Mouse (Mus musculus): ENCODE measurements around the gene Tubb4a. TPM values are rescaled to one million over a fixed set of nuclear protein-coding genes. Genes with fewer than 3 reads are reported as not detected.
"Not testable (repeated sequence)": the region's sequence is repeated elsewhere in the genome, so short reads cannot be mapped to it uniquely, and the experiment has no call there.

Tubb4a gene
- 100 to 1,000 TPM; 543 to 577 TPM for total RNA-seq (2021)
- long read RNA-seq, experiment 1, transcript Tubb4a-201 (4 exons, 2,228 nt), result major isoform, 672 of 763 reads
- long read RNA-seq, experiment 1, partial matches to known transcripts, result 83 of 763 reads
- long read RNA-seq, experiment 1, other reads (novel, unspliced or antisense), result 8 of 763 reads
- long read RNA-seq, experiment 2, transcript Tubb4a-201 (4 exons, 2,228 nt), result major isoform, 389 of 448 reads
- long read RNA-seq, experiment 2, partial matches to known transcripts, result 11 of 448 reads
- long read RNA-seq, experiment 2, other reads (novel, unspliced or antisense), result 48 of 448 reads

DNA sequence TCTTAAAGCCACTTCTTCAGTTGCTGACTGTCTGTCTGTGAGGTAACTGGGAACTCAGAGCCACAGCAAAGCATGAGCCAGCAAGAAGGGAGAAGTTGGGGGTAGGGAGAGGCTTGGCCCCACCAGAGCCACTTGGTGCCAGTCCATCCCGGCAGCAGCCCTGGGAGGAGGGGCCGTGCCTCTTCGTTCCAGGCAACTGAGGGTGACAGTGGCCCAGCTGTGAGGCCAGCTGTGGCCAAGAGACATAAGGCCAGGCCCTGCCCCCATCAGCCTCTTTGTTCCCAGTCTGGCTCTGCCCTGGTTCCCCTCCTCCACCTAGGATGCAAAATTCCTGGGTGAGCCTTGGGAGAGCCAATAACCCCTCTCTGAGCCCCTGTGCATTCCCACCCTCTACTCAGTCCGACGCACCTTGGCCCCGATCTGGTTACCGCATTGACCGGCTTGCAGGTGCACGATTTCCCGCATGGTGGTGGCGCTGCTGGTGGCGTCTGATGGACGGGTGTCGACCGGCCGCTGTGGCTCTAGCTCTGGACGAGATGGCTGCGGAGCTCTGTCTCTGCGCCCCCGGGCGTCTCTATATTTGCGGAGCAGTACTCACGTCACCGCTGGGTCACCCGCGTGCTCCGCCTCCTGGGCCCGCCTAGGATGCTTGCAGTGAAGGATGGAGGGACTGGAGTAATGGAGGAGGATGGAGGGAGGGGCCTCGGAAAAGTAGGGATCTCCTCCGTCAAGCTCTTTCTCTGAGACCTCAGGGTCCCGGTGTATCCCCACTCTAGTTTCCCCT is at the start of gene Tubb4a:
Gene Tubb4a (minus strand): TSS at position 734 of the 784 bp plus-strand sequence.
- peak; percentile 89 to 90 for DNase-seq (ENCODE audit: low spot score in 2 of 2)

DNA sequence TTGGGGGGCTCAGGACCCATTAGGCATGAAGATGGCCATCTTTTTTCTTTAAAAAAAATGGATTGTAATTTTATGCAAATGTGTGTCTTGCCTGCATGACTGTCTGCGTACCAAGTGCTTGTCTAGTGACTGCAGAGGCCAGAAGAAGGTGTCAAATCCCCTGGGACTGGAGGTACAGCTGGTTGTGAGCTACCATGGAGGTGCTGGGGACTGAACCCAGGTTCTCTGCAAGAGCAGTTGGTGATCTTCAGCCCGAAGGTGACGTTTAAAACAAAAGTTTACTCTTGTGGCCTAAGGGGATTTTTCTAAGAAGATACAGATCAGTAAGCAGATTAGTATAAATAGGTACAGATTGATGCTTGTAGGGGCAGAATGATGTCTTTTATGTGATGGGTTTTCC is 48.1 kb upstream of the Tubb4a start:
- no peak for DNase-seq (ENCODE audit: low spot score in 2 of 2)

- no peak for DNase-seq (ENCODE audit: low spot score in 2 of 2)
These were observed 47.1 kb upstream of the Tubb4a start for GRCm38 (mm10) chr17:57134693-57135092.

DNA sequence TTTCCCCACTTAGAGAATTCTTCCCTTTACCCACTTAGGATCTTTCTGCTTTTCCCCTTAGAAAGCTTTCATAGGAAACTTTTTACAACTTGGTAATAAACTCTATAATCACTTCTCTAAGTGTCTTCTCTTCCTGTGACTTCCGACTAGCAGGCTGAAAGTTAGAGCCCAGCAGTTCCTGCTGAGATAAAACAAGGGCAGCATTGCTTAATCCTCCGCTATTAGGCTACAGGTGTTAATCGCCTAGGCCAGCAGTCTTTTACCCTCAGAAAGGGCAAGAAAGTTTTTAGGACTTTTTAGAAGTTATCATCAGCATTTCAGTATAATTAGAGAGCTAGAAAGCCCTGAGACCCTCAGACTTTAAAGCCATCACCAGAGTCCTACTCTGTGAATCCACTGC is 46.4 kb upstream of the Tubb4a start:
- DNase-seq (ENCODE audit: low spot score in 2 of 2), result not testable (repeated sequence)

DNA sequence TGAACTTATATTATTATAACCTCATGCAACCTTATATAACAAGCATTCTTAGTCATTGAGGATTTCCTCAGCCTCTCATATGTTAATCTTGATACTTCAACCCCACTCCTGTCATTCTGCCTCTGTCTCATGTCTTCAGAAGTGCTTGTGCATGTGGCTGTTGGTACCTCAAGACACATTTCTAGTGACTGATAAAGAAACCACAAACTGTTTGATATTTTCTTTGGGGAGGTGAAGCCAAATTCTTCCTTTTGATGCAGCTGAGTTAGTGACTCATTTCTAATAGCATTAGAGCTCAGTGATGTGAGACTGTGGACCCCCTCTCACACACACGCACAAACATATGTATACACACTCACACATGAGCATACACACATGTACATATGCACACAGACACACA is 44.2 kb upstream of the Tubb4a start:
- no peak for DNase-seq (ENCODE audit: low spot score in 2 of 2)

- no peak for DNase-seq (ENCODE audit: low spot score in 2 of 2)
These were observed 38.5 kb upstream of the Tubb4a start for GRCm38 (mm10) chr17:57125853-57126622.

DNA sequence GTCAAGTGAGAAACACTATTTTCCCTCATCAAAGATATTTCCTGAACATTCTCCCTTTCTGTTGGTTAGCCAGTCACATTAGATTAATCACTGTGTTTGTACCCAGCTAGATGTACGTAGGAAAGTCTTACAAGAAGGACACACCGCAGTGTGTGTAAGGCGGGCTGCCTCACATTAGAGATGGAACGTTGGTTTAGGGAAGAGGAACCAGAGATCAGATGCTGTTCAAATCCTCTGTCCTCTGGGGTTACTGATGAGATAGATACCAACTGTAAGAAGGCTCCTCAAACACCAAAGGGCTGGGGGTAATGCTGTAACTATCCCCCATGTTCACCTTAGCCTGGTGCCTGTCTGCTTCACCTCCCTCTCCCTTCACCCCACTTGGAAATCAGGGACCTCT is 37.2 kb upstream of the Tubb4a start:
- DNase-seq (ENCODE audit: low spot score in 2 of 2), result no peak

DNA sequence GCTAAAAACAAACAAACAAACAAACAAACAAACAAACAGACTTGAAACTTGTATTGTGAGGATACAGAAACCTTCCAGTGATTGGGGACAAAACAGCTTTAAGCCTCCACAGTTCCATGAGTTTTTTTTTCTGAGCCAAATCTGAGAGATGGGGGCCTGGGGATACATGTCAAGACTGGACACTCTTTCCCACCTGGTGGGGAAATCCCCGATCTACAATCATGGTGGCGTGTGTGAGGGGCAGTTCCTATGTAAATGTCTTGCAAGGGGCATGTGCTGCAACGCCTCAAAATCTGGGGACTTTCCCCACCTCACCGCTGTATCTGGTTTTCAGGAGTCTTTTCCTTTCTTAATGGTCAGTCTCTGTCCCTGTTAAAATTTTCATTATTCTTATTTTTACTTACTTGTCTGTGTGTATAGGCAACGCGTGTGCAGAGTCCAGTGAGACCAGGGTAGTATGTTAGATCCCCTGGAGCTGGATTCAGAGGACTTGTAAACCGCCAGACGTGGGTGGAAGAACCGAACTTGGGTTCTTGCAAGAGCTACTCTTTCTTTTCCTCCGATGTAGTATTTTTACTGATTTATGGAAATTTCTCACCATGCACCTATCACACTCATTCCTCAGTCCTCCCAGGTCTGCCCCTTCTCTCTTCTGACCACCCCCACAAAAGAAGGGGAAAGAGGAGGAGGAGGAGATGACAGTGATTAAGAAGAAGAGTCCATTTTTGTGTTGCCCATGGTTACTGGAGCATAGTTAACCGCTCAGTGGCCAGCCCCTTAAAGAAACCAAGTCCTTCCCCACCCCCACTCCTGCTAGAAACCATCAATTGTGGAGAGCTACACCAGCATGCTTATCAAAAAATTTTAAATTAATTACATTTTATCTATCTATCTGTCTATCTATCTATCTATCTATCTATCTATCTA is 35.9 kb upstream of the Tubb4a start:
- DNase-seq (ENCODE audit: low spot score in 2 of 2), result no peak

DNA sequence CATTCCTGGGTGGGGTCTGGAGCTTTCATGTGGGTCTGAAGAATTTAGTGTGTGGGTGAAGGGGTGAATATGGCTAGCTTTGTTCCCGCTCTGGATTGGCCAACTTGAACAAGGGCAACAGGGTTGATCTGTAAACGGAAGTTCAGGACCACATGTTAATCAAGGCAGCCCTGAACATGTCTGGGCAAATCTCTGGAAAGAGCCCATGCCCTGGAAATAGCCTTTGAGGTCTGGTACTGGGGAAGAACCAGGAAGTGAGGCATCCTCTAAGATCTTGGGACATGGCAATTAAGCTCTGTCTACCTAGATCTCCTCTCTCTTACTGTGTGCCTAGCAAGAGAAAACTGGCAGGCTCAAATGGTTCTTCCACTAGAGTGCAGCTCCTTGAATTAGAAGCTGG is 34.3 kb upstream of the Tubb4a start:
- no peak for DNase-seq (ENCODE audit: low spot score in 2 of 2)

GRCm38 (mm10) chr17:57118524-57119349 is 31.2 kb upstream of the Tubb4a start:
- DNase-seq (ENCODE audit: low spot score in 2 of 2), result no peak

DNA sequence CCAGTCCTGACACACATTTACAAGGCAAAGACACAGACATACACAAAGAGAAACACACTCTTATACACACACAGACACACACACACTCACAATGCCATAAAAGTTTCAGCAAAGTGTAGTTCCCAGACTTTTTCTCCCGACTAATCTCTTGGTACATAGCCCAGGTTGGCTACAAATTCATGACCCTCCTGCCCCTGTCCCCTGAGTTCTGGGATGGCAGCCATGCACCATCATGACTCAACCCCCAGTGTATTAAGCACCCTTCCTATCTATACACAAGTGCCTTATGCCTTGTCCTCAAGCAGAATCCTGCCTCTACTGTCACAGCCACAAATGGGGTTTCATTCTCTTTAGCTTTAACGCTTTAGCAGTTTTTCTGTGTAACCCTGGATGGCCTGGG is 29.2 kb upstream of the Tubb4a start:
- DNase-seq (ENCODE audit: low spot score in 2 of 2), result no peak

DNA sequence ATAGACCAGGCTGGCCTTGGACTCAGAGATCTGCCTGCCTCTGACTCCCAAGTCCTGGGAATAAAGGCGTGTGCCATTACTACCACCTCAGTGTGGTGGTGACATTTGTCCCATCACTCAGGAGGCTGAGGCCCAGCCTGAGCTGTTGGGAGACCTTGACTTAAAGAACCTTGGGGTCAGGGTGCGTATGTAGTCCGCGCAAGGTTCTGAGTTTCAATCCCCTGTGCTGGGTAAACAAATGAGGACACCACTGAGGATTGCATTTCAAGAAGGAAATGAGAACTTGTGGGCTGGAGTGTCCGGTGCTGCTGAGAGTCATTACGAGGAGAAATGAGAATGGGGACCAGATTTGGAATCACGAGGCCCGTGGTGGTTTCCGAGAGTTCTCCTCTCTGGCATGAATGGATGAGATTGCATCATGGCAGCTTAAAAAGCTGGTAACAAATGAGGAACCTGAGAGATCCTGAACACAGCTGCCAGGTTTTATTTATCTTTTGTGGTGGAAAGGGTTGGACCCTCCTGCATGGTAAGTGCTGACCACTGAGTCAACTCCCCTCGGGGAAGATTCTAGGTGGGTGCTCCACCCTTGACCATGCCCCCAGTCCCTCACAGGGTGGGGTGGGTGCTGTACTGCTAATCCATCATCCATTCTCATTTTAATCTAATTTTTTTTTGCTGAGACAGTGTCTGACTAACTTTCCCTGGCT is 25.3 kb upstream of the Tubb4a start:
- no peak for DNase-seq (ENCODE audit: low spot score in 2 of 2)

GRCm38 (mm10) chr17:57110005-57110404 is 22.4 kb upstream of the Tubb4a start:
- DNase-seq (ENCODE audit: low spot score in 2 of 2), result no peak

DNA sequence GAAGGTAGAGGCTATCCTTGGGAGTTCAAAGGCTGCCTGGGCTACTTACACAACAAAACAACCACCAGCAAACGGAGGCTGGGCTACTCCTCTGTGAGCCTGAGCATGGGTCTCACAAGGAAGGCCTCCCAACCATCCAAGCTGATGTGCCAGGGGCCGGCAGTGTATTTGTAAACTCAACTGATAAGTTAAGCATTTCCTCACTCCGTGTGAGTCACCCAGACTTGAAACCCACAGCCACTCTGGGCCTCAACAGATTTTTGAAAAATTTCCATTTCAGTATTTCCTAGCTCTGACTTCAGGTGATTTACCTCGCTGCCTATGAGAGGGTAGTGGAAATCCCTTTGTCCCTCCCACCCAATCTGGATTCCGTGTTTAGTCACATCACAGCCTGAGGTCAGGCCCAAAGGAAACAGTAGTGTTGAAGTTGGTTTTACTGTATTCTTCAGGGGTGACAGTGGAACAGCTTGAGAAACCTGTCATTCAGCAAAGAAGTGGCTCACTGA is 21.1 kb upstream of the Tubb4a start:
- no peak for DNase-seq (ENCODE audit: low spot score in 2 of 2)

DNA sequence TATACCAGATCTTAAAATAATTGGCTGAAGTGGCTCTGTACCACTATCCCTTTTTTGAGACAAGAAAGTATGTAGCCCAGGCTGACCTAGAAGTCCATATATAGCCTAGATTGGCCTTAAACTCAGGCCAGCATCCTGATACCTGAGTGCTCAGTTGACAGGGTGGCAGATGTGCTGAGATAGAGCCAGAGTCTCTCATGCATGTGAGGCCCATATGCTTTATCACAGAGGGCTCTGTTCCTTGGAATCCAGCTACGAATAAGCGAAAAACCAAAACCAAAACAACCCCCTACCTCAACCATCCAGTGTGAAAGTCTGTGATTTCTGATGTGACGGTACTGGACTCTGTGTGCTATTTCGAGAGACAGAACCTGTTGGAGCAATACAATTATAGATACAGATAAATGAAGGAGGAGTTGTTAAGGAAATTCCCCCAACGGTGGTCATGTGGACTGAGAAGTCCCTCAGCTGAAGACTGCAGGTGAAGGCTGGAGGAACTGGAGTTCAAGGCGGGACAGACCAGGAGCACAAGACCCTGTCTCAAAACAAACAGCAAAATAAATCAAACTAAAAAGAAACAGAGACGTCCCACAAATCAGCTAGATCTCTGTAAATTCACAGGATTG is 20.6 kb upstream of the Tubb4a start:
- DNase-seq (ENCODE audit: low spot score in 2 of 2), result no peak

GRCm38 (mm10) chr17:57107064-57107463 is 19.5 kb upstream of the Tubb4a start:
- DNase-seq (ENCODE audit: low spot score in 2 of 2), result no peak

- DNase-seq (ENCODE audit: low spot score in 2 of 2), result no peak
These were observed 18.4 kb upstream of the Tubb4a start for GRCm38 (mm10) chr17:57106035-57106368.

GRCm38 (mm10) chr17:57105181-57106034 is 17.8 kb upstream of the Tubb4a start, which contains the start of gene Tnfsf9:
TSS of gene Tnfsf9 (plus strand) at chr17:57105325.
- peak; percentile 9 to 29 for DNase-seq (ENCODE audit: low spot score in 2 of 2)

Measured in left cerebral cortex, adult 18-20 months (tissue).